Mouse (Mus musculus) yolk sac, embryonic 10.5 days (tissue): ENCODE measurements at regions not wholly inside any gene's neighbourhood (a gene's known extent, or its start where the extent isn't known, plus 50 kb on each side); places are given as distances from the start of the nearest gene placed in this dataset.
"Not testable (repeated sequence)": the region's sequence is repeated elsewhere in the genome, so short reads cannot be mapped to it uniquely, and the experiment has no call there.

Experiments
- DNase-seq: peaks from one replicate; pipeline ENCODE4 v3.0.0-alpha.2; 2017; ENCODE audit warnings: low spot score

GRCm38 (mm10) chr8:90046779-90047178, 301.4 kb downstream of the Tox3 start:
- no peak for DNase-seq

- DNase-seq = no peak
Observed at GRCm38 (mm10) chr8:90036436-90036835, 311.7 kb downstream of the Tox3 start.

- DNase-seq = no peak
Observed at GRCm38 (mm10) chr8:90032572-90032971, 315.6 kb downstream of the Tox3 start.

- peak; percentile 9 for DNase-seq
Observed at GRCm38 (mm10) chr8:90031220-90031619, 316.9 kb downstream of the Tox3 start.

GRCm38 (mm10) chr8:90017958-90018357, 330.2 kb downstream of the Tox3 start:
- not testable (repeated sequence) for DNase-seq

- DNase-seq = peak; percentile 20
Observed at GRCm38 (mm10) chr8:90013755-90014154, 334.4 kb downstream of the Tox3 start.

- no peak for DNase-seq
Observed at GRCm38 (mm10) chr8:90011682-90012409, 336.3 kb downstream of the Tox3 start.

- no peak for DNase-seq
Observed at GRCm38 (mm10) chr8:90009431-90009830, 338.7 kb downstream of the Tox3 start.

- peak; percentile 53 for DNase-seq
Observed at GRCm38 (mm10) chr8:90000899-90001640, 347.1 kb downstream of the Tox3 start.

- no peak for DNase-seq
Observed at GRCm38 (mm10) chr8:89993743-89994142, 354.4 kb downstream of the Tox3 start.

- no peak for DNase-seq
Observed at GRCm38 (mm10) chr8:89983859-89984258, 364.3 kb downstream of the Tox3 start.

GRCm38 (mm10) chr8:89982551-89982950, 365.6 kb downstream of the Tox3 start:
- no peak for DNase-seq

- DNase-seq = no peak
Observed at GRCm38 (mm10) chr8:89981320-89981719, 366.8 kb downstream of the Tox3 start.

- DNase-seq = no peak
Observed at GRCm38 (mm10) chr8:89980441-89980840, 367.7 kb downstream of the Tox3 start.

- DNase-seq = no peak
Observed at GRCm38 (mm10) chr8:89962799-89963198, 385.3 kb downstream of the Tox3 start.

- no peak for DNase-seq
Observed at GRCm38 (mm10) chr8:89957486-89957885, 390.7 kb downstream of the Tox3 start.

- DNase-seq = no peak
Observed at GRCm38 (mm10) chr8:89956482-89957020, 391.6 kb downstream of the Tox3 start.

- no peak for DNase-seq
Observed at GRCm38 (mm10) chr8:89938836-89939235, 409.3 kb downstream of the Tox3 start.

GRCm38 (mm10) chr8:89934521-89934920, 413.6 kb downstream of the Tox3 start:
- DNase-seq = no peak

GRCm38 (mm10) chr8:89926666-89927232, 421.4 kb downstream of the Tox3 start:
- no peak for DNase-seq

GRCm38 (mm10) chr8:89924697-89925096, 423.4 kb downstream of the Tox3 start:
- DNase-seq = not testable (repeated sequence)

GRCm38 (mm10) chr8:89914076-89914475, 434.1 kb downstream of the Tox3 start:
- no peak for DNase-seq

- no peak for DNase-seq
Observed at GRCm38 (mm10) chr8:89906200-89906599, 441.9 kb downstream of the Tox3 start.
